Mouse (Mus musculus): ENCODE data around the gene Dnah9.

DNA sequence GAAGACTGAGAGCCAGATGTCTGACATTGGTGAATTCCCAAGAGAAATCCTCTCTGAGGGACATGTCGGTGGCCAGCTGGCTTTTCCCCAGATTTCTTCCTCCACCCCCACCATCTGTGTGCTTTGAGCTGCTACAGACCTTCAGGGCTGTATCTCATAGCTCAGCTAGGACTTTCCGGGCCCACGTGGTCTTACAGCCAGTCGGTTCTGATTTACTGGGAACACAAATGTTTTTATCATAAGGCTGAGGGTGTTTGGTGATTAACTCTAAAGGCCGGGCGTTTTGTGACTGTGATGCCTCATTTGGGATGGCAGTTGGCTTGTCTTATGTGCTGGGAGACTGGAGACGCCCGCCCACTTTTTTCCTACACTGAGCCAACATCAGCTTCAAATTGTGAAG, 329.4 kb downstream of the Dnah9 start:
- TF ChIP-seq CTCF (IDR thresholded peaks at IDR 0.05 in 2 of 3, conservative IDR thresholded peaks at IDR 0.05 in 1 of 3; ENCODE audit: control insufficient read depth in 1 of 3, insufficient read depth in 1 of 3, low read depth in 2 of 3, low read length in 3 of 3, poor library complexity in 1 of 3, severe bottlenecking in 1 of 3) (no peak), SMC3 (IDR thresholded peaks at IDR 0.05; ENCODE audit: low read depth, low read length) (no peak), MAX (IDR thresholded peaks at IDR 0.05; ENCODE audit: low read length) (no peak), ETS1 (IDR thresholded peaks at IDR 0.05; ENCODE audit: low read depth, low read length) (no peak), EP300 (IDR thresholded peaks at IDR 0.05; ENCODE audit: low read depth in 1 of 2, low read length in 2 of 2) (no peak), GATA1 (IDR thresholded peaks at IDR 0.05; ENCODE audit: low read depth, low read length) (no peak), ZMIZ1 (IDR thresholded peaks at IDR 0.05; ENCODE audit: low read depth, low read length) (no peak), TAL1 (IDR thresholded peaks at IDR 0.05; ENCODE audit: low read length) (no peak), USF1 (IDR thresholded peaks at IDR 0.05; ENCODE audit: low read depth, low read length) (no peak), POLR2A (IDR thresholded peaks at IDR 0.05; ENCODE audit: control insufficient read depth in 1 of 2, insufficient read depth in 1 of 2, low read depth in 1 of 2, low read length in 2 of 2, poor library complexity in 1 of 2) (no peak), ZNF384 (IDR thresholded peaks at IDR 0.05; ENCODE audit: low read depth, low read length) (no peak), MAFK (IDR thresholded peaks at IDR 0.05; ENCODE audit: borderline replicate concordance, low read depth, low read length) (no peak), ZC3H11A (IDR thresholded peaks at IDR 0.05; ENCODE audit: low read depth, low read length) (no peak)
